Mouse (Mus musculus) erythroblast, embryonic 14.5 days (primary cell): ENCODE measurements around the gene Zzef1.

Experiments used
- GATA1 ChIP-seq: IDR thresholded peaks from 2 replicates; pipeline ENCODE4 v1.6.1; 2012; ENCODE audit warnings: low read length, inconsistent platforms, mixed read lengths
- TAL1 ChIP-seq: IDR thresholded peaks from 3 replicates; pipeline ENCODE4 v1.6.1; 2012; ENCODE audit warnings: low read length, inconsistent platforms, mixed read lengths

DNA sequence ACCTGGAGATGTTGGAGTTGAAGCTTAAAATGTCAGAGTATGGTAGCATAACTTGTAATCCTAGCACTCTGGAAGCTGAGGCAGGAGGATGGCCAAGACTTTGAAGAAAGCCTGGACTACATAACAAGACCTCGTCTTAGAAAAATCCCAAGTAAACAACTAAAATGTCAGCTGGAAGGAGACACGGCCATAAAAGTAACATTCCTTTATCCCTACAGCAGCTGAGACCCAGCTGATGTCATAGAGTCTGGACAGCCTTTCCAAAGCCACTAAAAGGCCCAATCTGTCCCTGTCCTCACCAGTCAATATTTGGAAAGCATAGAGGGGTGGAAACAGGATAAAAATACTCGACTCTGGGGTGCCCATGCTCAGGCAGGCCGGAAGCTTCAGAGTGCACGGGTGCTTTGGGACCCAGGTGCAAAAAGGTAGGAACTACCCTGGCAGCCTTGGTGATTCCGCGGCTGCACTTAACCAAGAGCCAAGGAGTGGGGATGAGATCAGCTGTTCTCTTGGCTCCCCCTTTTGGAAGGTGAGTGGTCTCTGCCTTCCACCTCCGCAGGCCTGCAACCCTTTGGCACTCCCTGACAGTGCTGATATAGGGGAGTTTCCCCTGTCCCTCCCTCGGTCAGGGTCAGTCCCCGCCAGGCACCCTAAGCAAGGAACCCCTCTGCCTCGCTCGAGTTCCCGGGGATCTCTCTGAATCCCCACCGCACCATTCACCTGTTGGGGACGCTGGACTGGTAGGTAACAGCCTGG lies 164.1 kb downstream of the Zzef1 start:
- TF ChIP-seq TAL1 (no peak), GATA1 (no peak)
